Mouse (Mus musculus): ENCODE results near the gene Clec12b.

- TF ChIP-seq CTCF (conservative IDR thresholded peaks at IDR 0.05 in 1 of 2, IDR thresholded peaks at IDR 0.05 in 1 of 2; ENCODE audit: low read depth in 2 of 2, low read length in 2 of 2) (no peak), EP300 (IDR thresholded peaks at IDR 0.05; ENCODE audit: low read length) (no peak), TCF12 (IDR thresholded peaks at IDR 0.05; ENCODE audit: low read depth, low read length) (no peak), CHD2 (IDR thresholded peaks at IDR 0.05; ENCODE audit: low read length) (no peak), MXI1 (IDR thresholded peaks at IDR 0.05; ENCODE audit: low read depth, low read length) (no peak), IRF4 (IDR thresholded peaks at IDR 0.05; ENCODE audit: low read depth, low read length) (no peak), KAT2A (IDR thresholded peaks at IDR 0.05; ENCODE audit: insufficient replicate concordance, low read length) (no peak), USF2 (conservative IDR thresholded peaks at IDR 0.05; ENCODE audit: low read depth, low read length) (no peak), MYC (IDR thresholded peaks at IDR 0.05; ENCODE audit: low read depth, low read length) (no peak), POLR2A (IDR thresholded peaks at IDR 0.05; ENCODE audit: low read depth, low read length) (no peak)
These were observed 28.5 kb upstream of the Clec12b start for GRCm38 (mm10) chr6:129414177-129414576.
